Mouse (Mus musculus) hindbrain, postnatal 0 days (tissue): ENCODE measurements at regions not wholly inside any gene's neighbourhood (a gene's known extent, or its start where the extent isn't known, plus 50 kb on each side); places are given as distances from the start of the nearest gene placed in this dataset.

ENCODE experiments used
- ATAC-seq: fragments of 200-750 bp; cut with Nextera tagmentation; 2 replicates; pipeline ENCODE4 v1.8.0; 2017; ENCODE audit warnings: mild to moderate bottlenecking, moderate TSS enrichment, moderate library complexity
- DNase-seq: peaks from one replicate; pipeline ENCODE4 v3.0.0-alpha.2; 2015; ENCODE audit warnings: low spot score
- H3K27ac ChIP-seq: fragments of 300-500 bp; sonication (generic); 2 replicates; pipeline ENCODE4 v1.5.1; 2014; ENCODE audit warnings: mild to moderate bottlenecking
- H3K27me3 ChIP-seq: fragments of 300-500 bp; sonication (generic); 2 replicates; pipeline ENCODE4 v1.6.1; 2014; ENCODE audit warnings: low read length, mixed read lengths; ENCODE audit not compliant: insufficient read depth
- H3K36me3 ChIP-seq: fragments of 300-500 bp; sonication (generic); 2 replicates; pipeline ENCODE4 v1.6.1; 2014; ENCODE audit warnings: low read length, mixed read lengths; ENCODE audit not compliant: insufficient read depth
- H3K4me1 ChIP-seq: fragments of 300-500 bp; sonication (generic); 2 replicates; pipeline ENCODE4 v1.6.1; 2014; ENCODE audit warnings: antibody characterized with exemption, low read length, mixed read lengths; ENCODE audit not compliant: insufficient read depth
- H3K4me2 ChIP-seq: fragments of 300-500 bp; sonication (generic); 2 replicates; pipeline ENCODE4 v1.6.1; 2014; ENCODE audit warnings: low read depth, mild to moderate bottlenecking, low read length, moderate library complexity, mixed read lengths
- H3K4me3 ChIP-seq: fragments of 300-500 bp; sonication (generic); 2 replicates; pipeline ENCODE4 v1.5.1; 2014; ENCODE audit warnings: low read length
- H3K9ac ChIP-seq: fragments of 300-500 bp; sonication (generic); replicated peaks from 2 replicates; pipeline ENCODE4 v1.6.1; 2014; ENCODE audit warnings: mild to moderate bottlenecking, low read length, moderate library complexity, mixed read lengths
- H3K9me3 ChIP-seq: fragments of 300-500 bp; sonication (generic); 2 replicates; pipeline ENCODE4 v1.6.1; 2016; ENCODE audit warnings: low read length, mixed read lengths
- CTCF ChIP-seq: IDR thresholded peaks from 2 replicates; pipeline ENCODE4 v1.5.1; 2016; ENCODE audit warnings: antibody characterized with exemption, control low read depth, low read depth
- WGBS: fragments of 180-500 bp; shearing (Covaris S2); extraction: QIAGEN DNeasy Blood & Tissue Kit; methylation state at CpG from one replicate; pipeline ENCODE4 v1.1.7; 2014; 5-methylcytosine and 5-hydroxymethylcytosine counted together

GRCm38 (mm10) chr5:126045761-126046160, 514.2 kb downstream of the Tmem132b start:
- WGBS: 85% methylated on average over 3 of the region's 3 CpGs
- Histone ChIP-seq H3K4me3 (no peak overlapping the region), H3K9ac (no peak overlapping the region), H3K4me2 (no peak overlapping the region), H3K4me1 (no peaks in the 10 kb centered on the region), H3K27ac (no peak overlapping the region), H3K27me3 (no peaks in the 10 kb centered on the region), H3K36me3 (no peaks in the 10 kb centered on the region), H3K9me3 (no peaks in the 10 kb centered on the region)
- DNase-seq (no peak), ATAC-seq (no peak)
- peak; percentile 36 for TF ChIP-seq CTCF

DNA sequence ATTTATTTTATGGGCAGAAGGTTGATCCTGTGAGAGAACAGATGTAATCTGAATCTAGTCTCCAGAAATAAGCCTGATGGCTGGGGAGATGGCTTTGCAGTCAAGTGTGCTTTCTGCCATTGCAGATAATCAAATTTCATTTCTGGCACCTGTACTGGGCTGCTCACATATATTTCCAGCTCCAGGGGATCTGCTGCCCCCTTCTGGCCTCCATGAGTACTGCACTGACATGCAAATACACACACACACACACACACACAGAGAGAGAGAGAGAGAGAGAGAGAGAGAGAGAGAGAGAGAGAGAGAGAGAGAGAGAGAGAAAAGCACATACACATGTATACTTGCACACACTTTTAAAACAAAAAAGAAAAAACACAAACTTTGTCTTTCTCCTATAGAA, 532.1 kb downstream of the Tmem132b start:
- H3K4me2 ChIP-seq: no peak overlapping the region
- H3K4me1 ChIP-seq: no peaks in the 10 kb centered on the region
- H3K4me3 ChIP-seq: no peak overlapping the region
- no peaks in the 10 kb centered on the region for H3K36me3 ChIP-seq
- H3K27ac ChIP-seq: no peak overlapping the region
- H3K9ac ChIP-seq: no peak overlapping the region
- no peaks in the 10 kb centered on the region for H3K9me3 ChIP-seq
- no peaks in the 10 kb centered on the region for H3K27me3 ChIP-seq
- no peak for DNase-seq
- no peak for ATAC-seq
- peak; percentile 51 for TF ChIP-seq CTCF

GRCm38 (mm10) chr5:126079281-126079838, 547.8 kb downstream of the Tmem132b start:
- H3K4me3 ChIP-seq: no peak overlapping the region
- ATAC-seq (no peak), DNase-seq (peak; percentile 42)
- WGBS: 13% methylated on average over 7 of the region's 7 CpGs
- no peaks in the 10 kb centered on the region for H3K9me3 ChIP-seq
- H3K4me2 ChIP-seq: no peak overlapping the region
- no peaks in the 10 kb centered on the region for H3K36me3 ChIP-seq
- no peaks in the 10 kb centered on the region for H3K27me3 ChIP-seq
- H3K4me1 ChIP-seq: no peaks in the 10 kb centered on the region
- no peak overlapping the region for H3K9ac ChIP-seq
- TF ChIP-seq CTCF: no peak
- H3K27ac ChIP-seq: no peak overlapping the region

DNA sequence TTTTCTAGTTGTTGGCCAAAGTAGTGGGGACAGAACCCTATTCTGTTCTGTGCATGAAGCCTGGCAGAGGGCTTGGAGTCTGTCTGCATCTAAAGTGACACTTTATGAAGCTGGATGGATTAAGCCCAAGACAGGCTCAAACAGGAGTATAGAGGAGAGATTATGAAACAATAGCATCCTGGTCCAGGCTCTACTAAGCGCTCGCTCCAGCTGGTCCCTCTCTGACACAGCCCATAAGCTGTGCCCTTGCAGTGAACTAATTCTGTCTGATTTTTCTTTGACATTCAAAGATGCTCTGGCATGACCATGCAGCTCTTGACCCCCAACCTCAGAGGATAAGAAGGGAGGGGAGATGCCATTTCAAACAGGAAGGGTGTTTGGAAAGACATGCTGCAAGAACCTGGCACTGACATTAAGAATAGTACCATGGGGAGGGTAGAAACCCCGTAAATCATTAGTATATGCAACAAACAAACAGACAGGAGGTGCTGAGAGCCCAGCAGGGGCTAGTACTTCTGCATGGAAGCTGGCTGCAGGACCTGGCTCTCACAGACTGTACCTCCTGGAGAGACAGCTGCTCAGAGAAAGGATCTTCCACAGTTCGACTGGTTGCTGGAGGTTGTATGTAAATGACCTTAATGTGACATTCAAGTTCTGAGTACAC, 556.8 kb downstream of the Tmem132b start:
- H3K27me3 ChIP-seq: no peaks in the 10 kb centered on the region

DNA sequence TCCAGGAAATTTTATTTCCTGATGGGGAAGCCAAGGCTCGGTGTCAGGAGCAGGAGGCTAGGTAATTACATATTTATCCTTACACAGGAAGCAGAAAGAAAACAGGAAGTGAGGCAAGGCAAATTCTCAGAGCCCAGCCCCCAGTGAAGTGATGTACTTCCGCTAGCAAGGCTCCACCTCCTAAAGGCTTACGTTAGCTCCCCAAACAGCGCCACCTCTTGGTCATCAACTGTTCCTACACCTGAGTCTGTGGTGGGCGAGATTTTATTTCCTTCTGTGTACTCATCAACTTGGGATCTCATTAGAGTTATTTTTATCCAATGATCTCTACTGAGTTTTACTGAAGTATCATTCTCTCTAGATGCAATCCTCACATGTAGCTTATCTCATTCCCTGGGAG, 561.6 kb downstream of the Tmem132b start:
- no peak for ATAC-seq
- H3K9me3 ChIP-seq: no peaks in the 10 kb centered on the region
- 84% methylated on average over 5 of the region's 5 CpGs for WGBS
- TF ChIP-seq CTCF: peak; percentile 47
- no peak overlapping the region for H3K4me2 ChIP-seq
- no peak overlapping the region for H3K9ac ChIP-seq
- no peaks in the 10 kb centered on the region for H3K36me3 ChIP-seq
- no peaks in the 10 kb centered on the region for H3K27me3 ChIP-seq
- DNase-seq: peak; percentile 39
- H3K4me1 ChIP-seq: no peaks in the 10 kb centered on the region
- no peak overlapping the region for H3K27ac ChIP-seq
- no peak overlapping the region for H3K4me3 ChIP-seq

More for the DNA sequence above, 556.8 kb downstream of the Tmem132b start:
- Histone ChIP-seq H3K36me3 (no peaks in the 10 kb centered on the region), H3K27ac (peak overlapping the region; percentile 21), H3K4me3 (no peak overlapping the region), H3K4me2 (no peak overlapping the region), H3K4me1 (no peaks in the 10 kb centered on the region), H3K9ac (no peak overlapping the region), H3K9me3 (no peaks in the 10 kb centered on the region)
- 34% methylated on average over 4 of the region's 4 CpGs for WGBS
- peak; percentile 49 for ATAC-seq
- DNase-seq: peak; percentile 63
- TF ChIP-seq CTCF: no peak

GRCm38 (mm10) chr5:126096616-126097261, 565.2 kb downstream of the Tmem132b start:
- H3K9ac ChIP-seq: no peak overlapping the region
- H3K4me2 ChIP-seq: no peak overlapping the region
- no peaks in the 10 kb centered on the region for H3K4me1 ChIP-seq
- no peaks in the 10 kb centered on the region for H3K27me3 ChIP-seq
- no peak overlapping the region for H3K27ac ChIP-seq
- DNase-seq: peak; percentile 60
- no peak for ATAC-seq
- WGBS: 72% methylated on average over 6 of the region's 6 CpGs
- H3K36me3 ChIP-seq: no peaks in the 10 kb centered on the region
- H3K4me3 ChIP-seq: no peak overlapping the region
- no peaks in the 10 kb centered on the region for H3K9me3 ChIP-seq
- TF ChIP-seq CTCF: peak; percentile 56

DNA sequence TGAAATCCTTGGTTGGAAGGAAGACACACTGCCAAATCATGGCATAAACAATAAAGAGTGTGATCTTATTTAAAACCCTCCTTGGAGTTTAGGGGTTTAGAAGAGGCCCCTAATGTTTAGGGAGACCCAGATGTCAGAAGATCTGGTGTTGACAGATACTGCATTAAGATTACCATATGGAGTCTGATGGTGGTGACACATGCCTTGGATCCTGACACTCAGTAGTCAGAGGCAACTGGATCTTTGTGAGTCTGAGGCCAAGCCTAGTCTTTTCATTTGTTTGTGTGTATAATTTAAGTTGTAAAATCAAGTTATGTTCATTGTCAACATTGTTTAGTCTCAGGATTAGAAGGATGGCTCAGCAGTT, 565.7 kb downstream of the Tmem132b start:
- Histone ChIP-seq H3K4me2 (no peak overlapping the region), H3K4me1 (no peaks in the 10 kb centered on the region), H3K4me3 (no peak overlapping the region), H3K27me3 (no peaks in the 10 kb centered on the region), H3K36me3 (no peaks in the 10 kb centered on the region), H3K9me3 (no peaks in the 10 kb centered on the region), H3K9ac (no peak overlapping the region), H3K27ac (no peak overlapping the region)
- no peak for DNase-seq
- no peak for TF ChIP-seq CTCF
- no peak for ATAC-seq
